Mouse (Mus musculus) kidney, postnatal 14 days (tissue): ENCODE measurements around the gene 1700067P10Rik.

Source experiments
- DNase-seq: peaks from one replicate; pipeline ENCODE4 v3.0.0; 2022; ENCODE audit warnings: mixed read lengths

The 1700067P10Rik gene

GRCm38 (mm10) chr17:48097011-48097742, 8.1 kb downstream of the 1700067P10Rik start:
- DNase-seq = peak; percentile 57

- no peak for DNase-seq
Measured at GRCm38 (mm10) chr17:48097743-48098527, 8.8 kb downstream of the 1700067P10Rik start.

- DNase-seq = no peak
Measured at GRCm38 (mm10) chr17:48098528-48098890, 9.4 kb downstream of the 1700067P10Rik start.

GRCm38 (mm10) chr17:48099312-48099711, 10.2 kb downstream of the 1700067P10Rik start:
- DNase-seq = no peak

GRCm38 (mm10) chr17:48100441-48101417, 11.6 kb downstream of the 1700067P10Rik start:
- peak; percentile 90 for DNase-seq

- DNase-seq = no peak
Measured at GRCm38 (mm10) chr17:48107333-48107732, 18.2 kb downstream of the 1700067P10Rik start.

GRCm38 (mm10) chr17:48107862-48108261, 18.7 kb downstream of the 1700067P10Rik start:
- DNase-seq = no peak

GRCm38 (mm10) chr17:48108520-48108919, 19.4 kb downstream of the 1700067P10Rik start:
- DNase-seq = no peak

GRCm38 (mm10) chr17:48110547-48111287, 21.6 kb downstream of the 1700067P10Rik start:
- DNase-seq = no peak

GRCm38 (mm10) chr17:48118570-48118969, 29.5 kb downstream of the 1700067P10Rik start:
- DNase-seq = no peak

GRCm38 (mm10) chr17:48119656-48120055, 30.5 kb downstream of the 1700067P10Rik start:
- DNase-seq = peak; percentile 67

GRCm38 (mm10) chr17:48120456-48120855, 31.3 kb downstream of the 1700067P10Rik start:
- DNase-seq = no peak

- DNase-seq = no peak
Measured at GRCm38 (mm10) chr17:48132810-48133209, 43.7 kb downstream of the 1700067P10Rik start.
